Mouse (Mus musculus): ENCODE measurements at regions not wholly inside any gene's neighbourhood (a gene's known extent, or its start where the extent isn't known, plus 50 kb on each side); places are given as distances from the start of the nearest gene placed in this dataset.
"Not testable (repeated sequence)": the region's sequence is repeated elsewhere in the genome, so short reads cannot be mapped to it uniquely, and the experiment has no call there.

- Histone ChIP-seq H3K4me2 (ENCODE audit: low read depth) (no peak overlapping the region), H3K36me3 (ENCODE audit: insufficient read depth) (no peaks in the 10 kb centered on the region), H3K9me3 (ENCODE audit: low read length) (no peaks in the 10 kb centered on the region), H3K4me1 (ENCODE audit: insufficient read depth) (peaks cover 3% of the 10 kb centered on the region; the same call in 1 of the 2 replicates), H3K4me3 (ENCODE audit: low read depth, low read length) (no peak overlapping the region), H3K9ac (no peak overlapping the region), H3K27me3 (ENCODE audit: insufficient read depth, low read length) (no peaks in the 10 kb centered on the region), H3K27ac (ENCODE audit: low read depth, low read length) (no peak overlapping the region)
- ATAC-seq (no peak), DNase-seq (no peak)
- no peak for TF ChIP-seq CTCF (IDR thresholded peaks at IDR 0.05; ENCODE audit: low read depth)
- WGBS, result 20% methylated on average over 2 of the region's 2 CpGs
Observed at GRCm38 (mm10) chr13:99128979-99129378, 55.6 kb upstream of the Zfp366 start.

- H3K27ac ChIP-seq (ENCODE audit: low read depth, low read length), result no peak overlapping the region
- DNase-seq (no peak), ATAC-seq (no peak)
- 71% methylated on average over 5 of the region's 5 CpGs for WGBS
- peaks cover 3% of the 10 kb centered on the region; the same call in 1 of the 2 replicates for H3K4me1 ChIP-seq (ENCODE audit: insufficient read depth)
- no peak overlapping the region for H3K4me2 ChIP-seq (ENCODE audit: low read depth)
- no peaks in the 10 kb centered on the region for H3K36me3 ChIP-seq (ENCODE audit: insufficient read depth)
- TF ChIP-seq CTCF (IDR thresholded peaks at IDR 0.05; ENCODE audit: low read depth), result no peak
- no peaks in the 10 kb centered on the region for H3K27me3 ChIP-seq (ENCODE audit: insufficient read depth, low read length)
- no peaks in the 10 kb centered on the region for H3K9me3 ChIP-seq (ENCODE audit: low read length)
- no peak overlapping the region for H3K4me3 ChIP-seq (ENCODE audit: low read depth, low read length)
- H3K9ac ChIP-seq, result no peak overlapping the region
Observed at GRCm38 (mm10) chr13:99128284-99128691, 56.3 kb upstream of the Zfp366 start.

- H3K4me1 ChIP-seq (ENCODE audit: insufficient read depth), result peaks cover 3% of the 10 kb centered on the region; the same call in 1 of the 2 replicates
- no peak overlapping the region for H3K9ac ChIP-seq
- no peak overlapping the region for H3K4me3 ChIP-seq (ENCODE audit: low read depth, low read length)
- H3K27ac ChIP-seq (ENCODE audit: low read depth, low read length), result no peak overlapping the region
- no peak overlapping the region for H3K4me2 ChIP-seq (ENCODE audit: low read depth)
- no peak for DNase-seq
- ATAC-seq, result peak; percentile 45; the same call in 1 of the 2 replicates
- no peaks in the 10 kb centered on the region for H3K27me3 ChIP-seq (ENCODE audit: insufficient read depth, low read length)
- no peaks in the 10 kb centered on the region for H3K36me3 ChIP-seq (ENCODE audit: insufficient read depth)
- TF ChIP-seq CTCF (IDR thresholded peaks at IDR 0.05; ENCODE audit: low read depth), result no peak
- no peaks in the 10 kb centered on the region for H3K9me3 ChIP-seq (ENCODE audit: low read length)
- 67% methylated on average over 5 of the region's 5 CpGs for WGBS
Observed at GRCm38 (mm10) chr13:99127716-99128115, 56.9 kb upstream of the Zfp366 start.

- not testable (repeated sequence) for H3K27ac ChIP-seq (ENCODE audit: low read depth, low read length); H3K4me3 ChIP-seq (ENCODE audit: low read depth, low read length); DNase-seq; H3K9me3 ChIP-seq (ENCODE audit: low read length); H3K27me3 ChIP-seq (ENCODE audit: insufficient read depth, low read length); H3K36me3 ChIP-seq (ENCODE audit: insufficient read depth); H3K9ac ChIP-seq; ATAC-seq; H3K4me2 ChIP-seq (ENCODE audit: low read depth); H3K4me1 ChIP-seq (ENCODE audit: insufficient read depth)
- WGBS, result 98% methylated on average over 10 of the region's 10 CpGs
Observed at GRCm38 (mm10) chr13:99126971-99127370, 57.7 kb upstream of the Zfp366 start.

- Histone ChIP-seq H3K27me3 (ENCODE audit: insufficient read depth, low read length) (no peaks in the 10 kb centered on the region), H3K4me3 (ENCODE audit: low read depth, low read length) (no peak overlapping the region), H3K9ac (no peak overlapping the region), H3K4me2 (ENCODE audit: low read depth) (no peak overlapping the region), H3K4me1 (ENCODE audit: insufficient read depth) (peaks cover 3% of the 10 kb centered on the region; the same call in 1 of the 2 replicates), H3K27ac (ENCODE audit: low read depth, low read length) (no peak overlapping the region), H3K9me3 (ENCODE audit: low read length) (no peaks in the 10 kb centered on the region), H3K36me3 (ENCODE audit: insufficient read depth) (no peaks in the 10 kb centered on the region)
- DNase-seq, result no peak
- TF ChIP-seq CTCF (IDR thresholded peaks at IDR 0.05; ENCODE audit: low read depth), result no peak
- WGBS, result 86% methylated on average over 8 of the region's 8 CpGs
- ATAC-seq, result no peak
Observed at GRCm38 (mm10) chr13:99126538-99126937, 58.1 kb upstream of the Zfp366 start.

- no peaks in the 10 kb centered on the region for H3K36me3 ChIP-seq (ENCODE audit: insufficient read depth)
- no peak for ATAC-seq
- no peak overlapping the region for H3K9ac ChIP-seq
- no peaks in the 10 kb centered on the region for H3K27me3 ChIP-seq (ENCODE audit: insufficient read depth, low read length)
- TF ChIP-seq CTCF (IDR thresholded peaks at IDR 0.05; ENCODE audit: low read depth), result peak; percentile 58
- peaks cover 3% of the 10 kb centered on the region; the same call in 1 of the 2 replicates for H3K4me1 ChIP-seq (ENCODE audit: insufficient read depth)
- no peak overlapping the region for H3K4me3 ChIP-seq (ENCODE audit: low read depth, low read length)
- H3K4me2 ChIP-seq (ENCODE audit: low read depth), result no peak overlapping the region
- H3K27ac ChIP-seq (ENCODE audit: low read depth, low read length), result no peak overlapping the region
- DNase-seq, result no peak
- WGBS, result 50% methylated on average over 1 of the region's 1 CpGs
- no peaks in the 10 kb centered on the region for H3K9me3 ChIP-seq (ENCODE audit: low read length)
Observed at GRCm38 (mm10) chr13:99125946-99126345, 58.7 kb upstream of the Zfp366 start.

GRCm38 (mm10) chr13:99124894-99125570, 59.6 kb upstream of the Zfp366 start:
- ATAC-seq, result no peak
- no peak for TF ChIP-seq CTCF (IDR thresholded peaks at IDR 0.05; ENCODE audit: low read depth)
- H3K9ac ChIP-seq, result no peak overlapping the region

More at GRCm38 (mm10) chr13:99124894-99125570, 59.6 kb upstream of the Zfp366 start:
- no peak for DNase-seq
- peaks cover 3% of the 10 kb centered on the region; the same call in 1 of the 2 replicates for H3K4me1 ChIP-seq (ENCODE audit: insufficient read depth)
- no peaks in the 10 kb centered on the region for H3K9me3 ChIP-seq (ENCODE audit: low read length)
- no peaks in the 10 kb centered on the region for H3K36me3 ChIP-seq (ENCODE audit: insufficient read depth)
- no peak overlapping the region for H3K4me3 ChIP-seq (ENCODE audit: low read depth, low read length)
- no peak overlapping the region for H3K27ac ChIP-seq (ENCODE audit: low read depth, low read length)
- H3K4me2 ChIP-seq (ENCODE audit: low read depth), result no peak overlapping the region
- 83% methylated on average over 10 of the region's 10 CpGs for WGBS
- no peaks in the 10 kb centered on the region for H3K27me3 ChIP-seq (ENCODE audit: insufficient read depth, low read length)
